Comparison of ENCODE assay signal across 8 mouse cellular contexts in genomic region chr13:3893126-3893734, GRCm38 (mm10). TPM values are rescaled to one million over a fixed set of nuclear protein-coding genes. Genes with fewer than 3 reads are reported as not detected.
A peak's percentile ranks its signal among the peaks of the same experiment; 100 is the strongest.
DNase-seq lines count a peak whose midpoint lies in the region; ATAC-seq lines count a peak whose summit lies in the region.

No protein-coding gene starts in this region.

- no peaks in the 10 kb centered on the region for H3K9me3 ChIP-seq in embryonic facial prominence, embryonic 11.5 days (replicated peaks; ENCODE audit: control insufficient read depth, low read length)
- no peaks in the 10 kb centered on the region for H3K9me3 ChIP-seq in limb, embryonic 10.5 days (replicated peaks)
- no peaks in the 10 kb centered on the region for H3K9me3 ChIP-seq in midbrain, embryonic 12.5 days

- peak; percentile 97 for ATAC-seq in embryonic facial prominence, embryonic 11.5 days (replicated peaks; ENCODE audit: insufficient number of reproducible peaks, low FRiP score, low TSS enrichment, low read depth)
- ATAC-seq in midbrain, embryonic 12.5 days (ENCODE audit: low FRiP score, low read depth), result peak; percentile 98

- peak overlapping the region; percentile 45 for H3K4me3 ChIP-seq in embryonic facial prominence, embryonic 11.5 days (ENCODE audit: low read depth, low read length)
- H3K4me3 ChIP-seq in limb, embryonic 10.5 days, result peak overlapping the region; percentile 52
- H3K4me3 ChIP-seq in midbrain, embryonic 12.5 days, result peak overlapping the region; percentile 49

- 0 out of 2 replicates have a peak overlapping the region, but pooled peaks have one; percentile 5 for H3K27ac ChIP-seq in embryonic facial prominence, embryonic 11.5 days (replicated peaks; ENCODE audit: low read depth, low read length)
- peak overlapping the region; percentile 79 for H3K27ac ChIP-seq in limb, embryonic 10.5 days
- no peak overlapping the region for H3K27ac ChIP-seq in midbrain, embryonic 12.5 days (replicated peaks)

- under 1% methylated on average over 35 of the region's 35 CpGs for WGBS in embryonic facial prominence, embryonic 11.5 days
- under 1% methylated on average over 35 of the region's 35 CpGs for WGBS in limb, embryonic 10.5 days
- under 1% methylated on average over 35 of the region's 35 CpGs for WGBS in midbrain, embryonic 12.5 days

- no peaks in the 10 kb centered on the region for H3K4me1 ChIP-seq in embryonic facial prominence, embryonic 11.5 days (ENCODE audit: control insufficient read depth, insufficient read depth, low read length)
- H3K4me1 ChIP-seq in limb, embryonic 10.5 days, result peaks cover 26% of the 10 kb centered on the region
- H3K4me1 ChIP-seq in midbrain, embryonic 12.5 days, result no peaks in the 10 kb centered on the region

- peaks cover 1% of the 10 kb centered on the region for H3K36me3 ChIP-seq in embryonic facial prominence, embryonic 11.5 days (replicated peaks; ENCODE audit: control insufficient read depth, insufficient read depth, low read depth, low read length)
- peaks cover 39% of the 10 kb centered on the region for H3K36me3 ChIP-seq in limb, embryonic 10.5 days
- peaks cover 2% of the 10 kb centered on the region for H3K36me3 ChIP-seq in midbrain, embryonic 12.5 days

- DNase-seq in adrenal gland, postnatal 25 days, result peak; percentile 97
- peak; percentile 96 for DNase-seq in embryonic facial prominence, embryonic 11.5 days (ENCODE audit: low spot score)
- DNase-seq in heart, adult 11 months, result peak; percentile 99
- peak; percentile 93 for DNase-seq in kidney, adult 11 months
- peak; percentile 97 for DNase-seq in limb, embryonic 10.5 days (ENCODE audit: low spot score)
- peak; percentile 83 for DNase-seq in skeletal muscle tissue, adult 2 months (ENCODE audit: low read depth, low spot score)
- DNase-seq in MN1 (ENCODE audit: low spot score), result no peak

- H3K9ac ChIP-seq in embryonic facial prominence, embryonic 11.5 days (replicated peaks; ENCODE audit: low read length), result peak overlapping the region; percentile 57
- peak overlapping the region; percentile 59 for H3K9ac ChIP-seq in midbrain, embryonic 12.5 days (replicated peaks)

- no peaks in the 10 kb centered on the region for H3K27me3 ChIP-seq in embryonic facial prominence, embryonic 11.5 days (ENCODE audit: control insufficient read depth, insufficient read depth, low read length)
- H3K27me3 ChIP-seq in limb, embryonic 10.5 days (ENCODE audit: low read depth, poor library complexity, severe bottlenecking), result no peaks in the 10 kb centered on the region
- no peaks in the 10 kb centered on the region for H3K27me3 ChIP-seq in midbrain, embryonic 12.5 days

- H3K4me2 ChIP-seq in embryonic facial prominence, embryonic 11.5 days (ENCODE audit: low read depth, low read length), result peak overlapping the region; percentile 35; the same call in 1 of the 2 replicates
- peak overlapping the region; percentile 71 for H3K4me2 ChIP-seq in midbrain, embryonic 12.5 days (replicated peaks)

RNA-seq across cellular contexts. Expression of gene Net1, which starts 24.8 kb away (rescaled TPM):
- total RNA-seq in adrenal gland, postnatal 25 days (2021), result 94.7 and 107 TPM in 2 replicates
- 108 and 124 TPM in 2 replicates for polyA plus RNA-seq in embryonic facial prominence, embryonic 11.5 days (2014; fragmentation: Nextera tagmentation; extraction: Ambion mirVana)
- 70.6 and 101 TPM in 2 replicates for polyA plus RNA-seq in limb, embryonic 10.5 days (2016; fragmentation: Nextera tagmentation; extraction: Ambion mirVana)
- 31.4 and 32.9 TPM in 2 replicates for polyA plus RNA-seq in midbrain, embryonic 12.5 days (2016; fragmentation: Nextera tagmentation; extraction: Ambion mirVana)

RNA-seq across cellular contexts. Expression of gene Tubal3, which starts 24.8 kb away (rescaled TPM):
- not detected in 2 replicates for total RNA-seq in adrenal gland, postnatal 25 days (2021)
- polyA plus RNA-seq in embryonic facial prominence, embryonic 11.5 days (2014; fragmentation: Nextera tagmentation; extraction: Ambion mirVana), result 0.07 TPM in 1 of 2 replicates, not detected in the other
- not detected in 2 replicates for polyA plus RNA-seq in limb, embryonic 10.5 days (2016; fragmentation: Nextera tagmentation; extraction: Ambion mirVana)
- not detected in 2 replicates for polyA plus RNA-seq in midbrain, embryonic 12.5 days (2016; fragmentation: Nextera tagmentation; extraction: Ambion mirVana)

RNA-seq across cellular contexts. Expression of gene Calm5, which starts 39.3 kb away (rescaled TPM):
- not detected in 2 replicates for total RNA-seq in adrenal gland, postnatal 25 days (2021)
- not detected in 2 replicates for polyA plus RNA-seq in embryonic facial prominence, embryonic 11.5 days (2014; fragmentation: Nextera tagmentation; extraction: Ambion mirVana)
- polyA plus RNA-seq in limb, embryonic 10.5 days (2016; fragmentation: Nextera tagmentation; extraction: Ambion mirVana), result not detected in 2 replicates
- not detected in 2 replicates for polyA plus RNA-seq in midbrain, embryonic 12.5 days (2016; fragmentation: Nextera tagmentation; extraction: Ambion mirVana)

RNA-seq across cellular contexts. Expression of gene Ucn3, which starts 51.9 kb away (rescaled TPM):
- not detected in 2 replicates for total RNA-seq in adrenal gland, postnatal 25 days (2021)
- polyA plus RNA-seq in embryonic facial prominence, embryonic 11.5 days (2014; fragmentation: Nextera tagmentation; extraction: Ambion mirVana), result not detected in 2 replicates
- 0.09 TPM in 1 of 2 replicates, not detected in the other for polyA plus RNA-seq in limb, embryonic 10.5 days (2016; fragmentation: Nextera tagmentation; extraction: Ambion mirVana)
- polyA plus RNA-seq in midbrain, embryonic 12.5 days (2016; fragmentation: Nextera tagmentation; extraction: Ambion mirVana), result not detected in 2 replicates

RNA-seq across cellular contexts. Expression of gene Calm4, which starts 55.7 kb away (rescaled TPM):
- not detected in 2 replicates for total RNA-seq in adrenal gland, postnatal 25 days (2021)
- polyA plus RNA-seq in embryonic facial prominence, embryonic 11.5 days (2014; fragmentation: Nextera tagmentation; extraction: Ambion mirVana), result not detected in 2 replicates
- polyA plus RNA-seq in limb, embryonic 10.5 days (2016; fragmentation: Nextera tagmentation; extraction: Ambion mirVana), result not detected in 2 replicates
- polyA plus RNA-seq in midbrain, embryonic 12.5 days (2016; fragmentation: Nextera tagmentation; extraction: Ambion mirVana), result not detected in 2 replicates
